16 mouse cellular contexts compared by ENCODE assay signal in the genomic region with DNA sequence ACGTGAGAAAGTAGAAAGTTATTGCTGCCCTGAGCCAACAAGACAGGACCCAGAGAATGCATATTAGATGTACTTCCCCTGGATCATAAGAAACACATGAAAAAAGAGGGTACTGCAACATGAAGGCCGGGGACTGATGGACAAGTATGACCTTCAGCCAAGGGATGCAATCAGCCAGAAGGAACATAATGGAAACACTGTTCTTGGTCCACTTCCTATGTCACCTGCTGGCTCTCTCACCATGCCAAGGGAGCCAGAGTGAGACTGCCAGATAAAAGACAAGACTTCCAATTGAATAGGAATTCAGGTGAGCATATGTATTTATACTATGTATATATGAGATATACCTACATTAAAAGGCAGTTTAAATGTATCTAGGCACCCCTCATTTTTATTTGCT.
A peak's percentile ranks its signal among the peaks of the same experiment; 100 is the strongest.
DNase-seq lines count a peak whose midpoint lies in the region.
"Had no signal": no experiment of that assay in that cellular context is flagged by ENCODE, and none has a peak within 500 bp of the region (broad histone marks: within the 10 kb centered on the region; RNA-seq: fewer than 3 reads in every experiment).

No protein-coding gene starts in this region.

- peak; percentile 81 for DNase-seq in brain, adult 2 months (ENCODE audit: low read depth, low spot score)
- DNase-seq in cerebellum, adult 11-12 months, result peak; percentile 79
- DNase-seq in cerebellum, adult 8-10 months, result peak; percentile 59
- peak; percentile 64 to 68 for DNase-seq in cerebellum, postnatal 25 days
- DNase-seq in adrenal gland, postnatal 10 days, result no peak
- no peak for DNase-seq in testis, postnatal 10 days (ENCODE audit: low spot score)
- no peak for DNase-seq in left cerebral cortex, adult 18-20 months (ENCODE audit: low spot score in 2 of 2)
- DNase-seq: adrenal gland, adult 2 months; adrenal gland, postnatal 25 days; B cell, adult 2 months; embryo, embryonic 11 days; gastrocnemius, postnatal 25 days; heart, adult 18-20 months; heart, postnatal 10 days; heart, postnatal 36 days; kidney, adult 2 months had no signal

Comparison
In these comparisons a context has a peak if more than half of its experiments do, and no peak if none do; other contexts are left out.
1. DNase-seq: peak in brain, adult 2 months (single experiment), cerebellum, adult 11-12 months (single experiment), cerebellum, adult 8-10 months (single experiment) and cerebellum, postnatal 25 days (2 of 2); none in adrenal gland, postnatal 10 days (single experiment), testis, postnatal 10 days (single experiment) and left cerebral cortex, adult 18-20 months (0 of 2).